Mouse (Mus musculus) G1E (cell line): Measurements from ENCODE around the gene Dna2.

Source experiments
- CTCF ChIP-seq: IDR thresholded peaks from 2 replicates; pipeline ENCODE4 v1.5.1; 2012; ENCODE audit warnings: low read depth, low read length, inconsistent platforms, mixed read lengths
- GATA1 ChIP-seq: IDR thresholded peaks from 2 replicates; pipeline ENCODE4 v1.6.1; 2012; ENCODE audit warnings: borderline replicate concordance, low read length, inconsistent platforms, mixed read lengths
- GATA2 ChIP-seq: IDR thresholded peaks from 2 replicates; pipeline ENCODE4 v1.6.1; 2012; ENCODE audit warnings: low read depth, low read length, inconsistent platforms, borderline replicate concordance

GRCm38 (mm10) chr10:63023121-63023748 is 76.4 kb downstream of the Dna2 start:
- TF ChIP-seq CTCF (no peak), GATA2 (no peak), GATA1 (no peak)
